Mouse (Mus musculus) heart, embryonic 16.5 days (tissue): ENCODE measurements around the gene Ly9. TPM values are rescaled to one million over a fixed set of nuclear protein-coding genes. Genes with fewer than 3 reads are reported as not detected.

ENCODE experiments used
- ATAC-seq: fragments of 200-750 bp; cut with Nextera tagmentation; replicated peaks from 2 replicates; pipeline ENCODE4 v1.8.0; 2017; ENCODE audit warnings: moderate number of reproducible peaks; ENCODE audit not compliant: insufficient read depth, low FRiP score; ENCODE audit errors: extremely low read depth
- H3K27ac ChIP-seq: fragments of 300-500 bp; sonication (generic); 2 replicates; pipeline ENCODE4 v1.5.1; 2014; ENCODE audit warnings: mild to moderate bottlenecking, low read length, control low read depth, moderate library complexity
- H3K27me3 ChIP-seq: fragments of 300-500 bp; sonication (generic); 2 replicates; pipeline ENCODE4 v1.6.1; 2014; ENCODE audit warnings: low read length, mixed read lengths; ENCODE audit not compliant: control insufficient read depth, insufficient read depth
- H3K36me3 ChIP-seq: fragments of 300-500 bp; sonication (generic); 2 replicates; pipeline ENCODE4 v1.6.1; 2014; ENCODE audit not compliant: control insufficient read depth, insufficient read depth
- H3K4me1 ChIP-seq: fragments of 300-500 bp; sonication (generic); 2 replicates; pipeline ENCODE4 v1.6.1; 2014; ENCODE audit warnings: low read length, mixed read lengths; ENCODE audit not compliant: control insufficient read depth, insufficient read depth
- H3K4me2 ChIP-seq: fragments of 300-500 bp; sonication (generic); 2 replicates; pipeline ENCODE4 v1.6.1; 2014; ENCODE audit warnings: low read depth, mild to moderate bottlenecking, control low read depth, low read length
- H3K4me3 ChIP-seq: fragments of 300-500 bp; sonication (generic); 2 replicates; pipeline ENCODE4 v1.5.1; 2014; ENCODE audit warnings: mild to moderate bottlenecking, control low read depth, low read length
- H3K9ac ChIP-seq: fragments of 300-500 bp; sonication (generic); 2 replicates; pipeline ENCODE4 v1.6.1; 2014; ENCODE audit warnings: low read length, control low read depth
- H3K9me3 ChIP-seq: fragments of 300-500 bp; sonication (generic); replicated peaks from 2 replicates; pipeline ENCODE4 v1.6.1; 2016; ENCODE audit warnings: low read length; ENCODE audit not compliant: control insufficient read depth
- WGBS: fragments of 180-500 bp; shearing (Covaris S2); extraction: QIAGEN DNeasy Blood & Tissue Kit; methylation state at CpG from one replicate; pipeline ENCODE4 v1.1.7; 2014; 5-methylcytosine and 5-hydroxymethylcytosine counted together
- polyA plus RNA-seq: library from polyadenylated mRNA; unstranded; fragments of >200 nt; fragmentation: Nextera tagmentation; extraction: Ambion mirVana; gene quantifications from 2 replicates; pipeline ENCODE4 v1.2.1, GENCODE M21; 2015

The Ly9 gene
- polyA plus RNA-seq, 1 experiment from 2014 or later = 2.2 TPM

DNA sequence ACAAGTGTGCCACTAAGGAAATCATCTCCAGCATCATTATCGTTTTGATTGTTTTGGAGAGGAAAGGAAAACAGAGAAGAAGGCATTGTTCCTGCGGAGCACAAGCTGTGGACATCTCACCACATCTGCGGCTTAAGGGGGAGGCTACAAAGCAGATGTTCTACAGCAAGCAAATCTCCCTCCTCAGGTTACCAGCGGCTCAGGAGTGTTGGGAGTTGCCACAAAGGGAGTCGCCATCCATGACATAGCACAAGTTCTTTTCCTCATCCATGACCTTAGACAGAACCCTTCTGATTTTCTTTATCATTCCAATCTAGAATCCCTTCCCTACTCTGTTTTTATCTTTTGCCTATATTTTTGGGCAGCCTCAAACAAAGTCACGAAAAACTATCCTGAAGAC is 28.5 kb upstream of the Ly9 start:
- Histone ChIP-seq H3K4me2 (no peak overlapping the region), H3K4me3 (no peak overlapping the region), H3K27me3 (no peaks in the 10 kb centered on the region), H3K27ac (no peak overlapping the region), H3K36me3 (no peaks in the 10 kb centered on the region), H3K9ac (no peak overlapping the region), H3K4me1 (peaks cover 8% of the 10 kb centered on the region), H3K9me3 (no peaks in the 10 kb centered on the region)
- WGBS = 32% methylated on average over 6 of the region's 6 CpGs
- no peak for ATAC-seq

DNA sequence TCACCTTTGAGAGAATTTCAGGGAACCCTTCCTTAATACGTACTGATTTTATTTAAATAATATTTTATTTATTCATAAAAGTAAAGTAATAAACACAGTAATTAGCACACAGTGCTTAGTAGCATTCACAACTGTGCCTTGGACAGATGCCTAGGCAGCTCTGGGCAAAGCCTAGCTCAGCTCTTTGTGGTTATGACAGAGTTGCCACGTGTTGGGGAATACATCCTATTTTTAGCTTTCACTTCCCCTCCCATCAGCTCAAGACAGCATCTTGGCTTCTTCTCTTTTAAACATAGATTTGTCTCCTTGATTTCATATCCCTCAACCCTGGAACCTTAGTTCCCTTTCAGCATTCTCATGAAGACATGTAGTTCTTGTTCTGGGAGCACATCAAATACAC is 24.2 kb upstream of the Ly9 start:
- Histone ChIP-seq H3K4me3 (no peak overlapping the region), H3K36me3 (no peaks in the 10 kb centered on the region), H3K9me3 (no peaks in the 10 kb centered on the region), H3K27ac (peak overlapping the region; percentile 36; the same call in 1 of the 2 replicates), H3K27me3 (no peaks in the 10 kb centered on the region), H3K4me2 (no peak overlapping the region), H3K4me1 (peaks cover 9% of the 10 kb centered on the region), H3K9ac (no peak overlapping the region)
- WGBS = 35% methylated on average over 2 of the region's 2 CpGs
- peak; percentile 78; the same call in 1 of the 2 replicates for ATAC-seq

DNA sequence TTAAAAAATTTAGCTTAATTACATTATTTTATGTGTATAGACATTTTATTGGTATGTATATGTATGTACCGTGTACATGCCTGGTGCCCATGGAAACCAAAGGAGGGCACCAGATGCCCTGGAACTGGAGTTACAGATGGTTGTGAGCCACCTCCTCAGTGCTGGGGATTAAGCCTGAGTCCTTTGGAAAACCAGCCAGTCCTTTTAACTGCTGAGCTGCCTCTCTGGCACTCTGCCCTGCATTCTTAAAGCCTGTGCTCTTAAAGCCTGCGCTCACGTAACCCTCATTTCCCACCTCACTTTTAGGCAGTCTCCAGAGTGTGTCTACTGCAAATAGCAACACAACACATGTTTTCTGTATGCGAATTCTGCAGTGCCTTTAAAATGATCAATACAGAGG is 23.7 kb upstream of the Ly9 start:
- H3K27me3 ChIP-seq = no peaks in the 10 kb centered on the region
- no peak overlapping the region for H3K9ac ChIP-seq
- H3K4me2 ChIP-seq = no peak overlapping the region
- no peaks in the 10 kb centered on the region for H3K36me3 ChIP-seq
- no peaks in the 10 kb centered on the region for H3K9me3 ChIP-seq
- peak; percentile 58 for ATAC-seq
- H3K4me3 ChIP-seq = no peak overlapping the region
- 62% methylated on average over 4 of the region's 4 CpGs for WGBS
- H3K4me1 ChIP-seq = peaks cover 9% of the 10 kb centered on the region
- H3K27ac ChIP-seq = peak overlapping the region; percentile 36; the same call in 1 of the 2 replicates

GRCm38 (mm10) chr1:171630041-171630440 is 22.8 kb upstream of the Ly9 start:
- 71% methylated on average over 7 of the region's 7 CpGs for WGBS
- Histone ChIP-seq H3K27ac (no peak overlapping the region), H3K9me3 (no peaks in the 10 kb centered on the region), H3K4me2 (no peak overlapping the region), H3K9ac (no peak overlapping the region), H3K4me1 (peaks cover 9% of the 10 kb centered on the region), H3K27me3 (no peaks in the 10 kb centered on the region), H3K4me3 (no peak overlapping the region), H3K36me3 (no peaks in the 10 kb centered on the region)
- ATAC-seq = no peak

- no peak for ATAC-seq
- H3K9ac ChIP-seq = no peak overlapping the region
- H3K4me1 ChIP-seq = peaks cover 9% of the 10 kb centered on the region
Observed at GRCm38 (mm10) chr1:171629168-171629567, 22.0 kb upstream of the Ly9 start.

DNA sequence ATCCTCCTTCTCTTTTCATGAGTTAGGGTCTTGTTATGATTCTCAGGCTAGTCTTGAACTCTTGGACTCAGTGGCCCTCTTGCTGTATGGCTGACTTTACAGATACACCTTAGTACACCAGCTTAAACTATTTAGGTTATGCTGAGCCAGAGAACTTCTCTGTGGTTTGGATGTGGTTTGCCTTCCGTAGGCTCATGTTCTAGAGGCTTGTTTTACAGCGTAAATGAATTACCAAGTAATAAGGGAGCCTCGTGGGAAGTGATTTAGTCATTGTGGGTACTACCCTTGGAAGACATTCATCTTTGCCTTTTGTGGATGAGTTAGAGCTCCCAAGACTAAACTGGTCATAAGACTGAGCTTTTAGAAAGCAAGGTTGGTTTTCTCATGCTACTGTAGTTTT is 20.6 kb upstream of the Ly9 start:
- no peak overlapping the region for H3K4me3 ChIP-seq
- H3K27me3 ChIP-seq = no peaks in the 10 kb centered on the region
- no peaks in the 10 kb centered on the region for H3K36me3 ChIP-seq
- WGBS = 78% methylated on average over 3 of the region's 3 CpGs
- no peak overlapping the region for H3K27ac ChIP-seq
- peaks cover 9% of the 10 kb centered on the region for H3K4me1 ChIP-seq
- ATAC-seq = no peak
- no peaks in the 10 kb centered on the region for H3K9me3 ChIP-seq
- H3K4me2 ChIP-seq = no peak overlapping the region
- H3K9ac ChIP-seq = no peak overlapping the region

More at GRCm38 (mm10) chr1:171629168-171629567, 22.0 kb upstream of the Ly9 start:
- no peaks in the 10 kb centered on the region for H3K36me3 ChIP-seq
- H3K4me3 ChIP-seq = no peak overlapping the region
- no peaks in the 10 kb centered on the region for H3K27me3 ChIP-seq
- 66% methylated on average over 6 of the region's 6 CpGs for WGBS
- no peak overlapping the region for H3K4me2 ChIP-seq
- H3K9me3 ChIP-seq = no peaks in the 10 kb centered on the region
- H3K27ac ChIP-seq = no peak overlapping the region

- Histone ChIP-seq H3K27ac (no peak overlapping the region), H3K36me3 (no peaks in the 10 kb centered on the region), H3K4me1 (no peaks in the 10 kb centered on the region), H3K9ac (no peak overlapping the region), H3K9me3 (no peaks in the 10 kb centered on the region), H3K4me2 (no peak overlapping the region), H3K27me3 (no peaks in the 10 kb centered on the region), H3K4me3 (no peak overlapping the region)
- WGBS = 85% methylated on average over 6 of the region's 6 CpGs
- ATAC-seq = no peak
Observed at GRCm38 (mm10) chr1:171620091-171620490, 12.9 kb upstream of the Ly9 start.

GRCm38 (mm10) chr1:171619645-171620044 is 12.4 kb upstream of the Ly9 start:
- Histone ChIP-seq H3K27ac (no peak overlapping the region), H3K4me1 (no peaks in the 10 kb centered on the region), H3K9me3 (no peaks in the 10 kb centered on the region), H3K9ac (no peak overlapping the region), H3K4me2 (no peak overlapping the region), H3K4me3 (no peak overlapping the region), H3K27me3 (no peaks in the 10 kb centered on the region), H3K36me3 (no peaks in the 10 kb centered on the region)
- WGBS = 71% methylated on average over 3 of the region's 3 CpGs
- no peak for ATAC-seq

DNA sequence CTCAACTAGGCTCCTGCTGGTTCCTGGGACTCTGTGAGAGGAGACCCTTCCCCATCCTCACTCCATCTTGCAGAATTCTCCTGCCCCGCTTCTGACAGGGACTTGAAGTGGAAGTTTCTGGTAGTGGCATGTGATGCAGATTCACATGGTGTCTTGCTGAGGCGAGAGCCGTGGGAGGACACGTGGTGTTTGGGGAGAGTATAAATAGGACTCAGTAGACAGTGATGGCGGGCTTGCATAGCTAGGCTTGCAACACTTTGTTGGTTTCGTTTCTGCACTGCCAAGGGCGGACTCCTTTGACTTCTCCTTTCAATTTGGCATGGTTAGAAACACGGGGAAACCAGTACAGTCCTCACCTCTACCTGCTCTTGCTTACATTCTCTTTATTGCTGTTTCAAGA is 11.8 kb upstream of the Ly9 start:
- no peak for ATAC-seq
- WGBS = 71% methylated on average over 8 of the region's 8 CpGs
- no peak overlapping the region for H3K4me2 ChIP-seq
- H3K4me3 ChIP-seq = no peak overlapping the region
- no peaks in the 10 kb centered on the region for H3K27me3 ChIP-seq
- no peaks in the 10 kb centered on the region for H3K4me1 ChIP-seq
- no peak overlapping the region for H3K27ac ChIP-seq
- no peaks in the 10 kb centered on the region for H3K9me3 ChIP-seq
- no peaks in the 10 kb centered on the region for H3K36me3 ChIP-seq
- H3K9ac ChIP-seq = no peak overlapping the region
